Mouse (Mus musculus): ENCODE measurements around the gene Nav2. TPM values are rescaled to one million over a fixed set of nuclear protein-coding genes. Genes with fewer than 3 reads are reported as not detected.

Gene Nav2
- polyA plus RNA-seq, 1 experiment: 1.3 TPM

DNA sequence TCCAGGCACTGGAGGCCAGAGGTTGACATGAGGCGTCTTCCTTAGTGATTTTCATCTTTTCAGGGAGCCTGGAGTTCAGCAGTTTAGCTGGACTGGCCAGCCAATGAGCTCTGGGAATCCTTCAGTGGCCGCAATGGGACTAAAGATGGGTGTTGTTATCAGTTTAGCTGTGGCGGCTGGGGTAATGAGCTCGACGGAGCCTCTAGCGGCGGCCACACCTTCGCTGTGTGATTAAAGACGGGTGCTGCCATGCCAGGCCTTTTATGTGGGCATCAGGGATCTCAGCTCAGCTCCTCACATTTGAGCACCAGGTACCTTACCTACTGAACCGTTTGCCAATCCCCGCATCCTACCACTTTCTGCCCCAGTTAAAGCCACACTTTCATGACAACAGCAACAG lies 37.2 kb upstream of the Nav2 start:
- TF ChIP-seq GATA1 (IDR thresholded peaks at IDR 0.05; ENCODE audit: borderline replicate concordance, low read length) (no peak), FLI1 (IDR thresholded peaks at IDR 0.05; ENCODE audit: low read length) (no peak)
- H3K4me1 ChIP-seq: peaks cover 81% of the 10 kb centered on the region
- peaks cover 98% of the 10 kb centered on the region for H3K36me3 ChIP-seq (replicated peaks; ENCODE audit: low read length)
- H3K27me3 ChIP-seq (replicated peaks): no peaks in the 10 kb centered on the region
- no peak overlapping the region for H3K4me3 ChIP-seq (replicated peaks)
- no peaks in the 10 kb centered on the region for H3K9me3 ChIP-seq

DNA sequence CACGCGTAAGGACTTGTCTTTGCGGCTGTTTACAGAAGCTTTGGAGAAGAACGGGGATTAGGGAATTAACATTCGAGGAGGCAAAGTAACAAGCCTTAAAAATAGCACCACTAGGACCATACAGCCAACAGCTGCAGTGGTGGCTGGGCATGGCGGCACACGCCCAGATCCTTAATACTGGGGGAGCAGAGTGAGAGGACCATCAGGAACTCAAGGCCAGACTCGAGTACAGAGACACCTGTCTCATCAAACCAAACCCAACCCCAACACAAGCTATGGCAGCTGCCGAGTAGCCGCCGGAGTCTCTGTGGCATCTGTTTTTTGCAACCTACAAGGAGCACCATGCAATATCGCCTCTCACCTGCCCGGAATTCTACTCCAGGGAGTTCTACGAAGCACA lies 33.4 kb upstream of the Nav2 start:
- no peaks in the 10 kb centered on the region for H3K9me3 ChIP-seq
- H3K4me1 ChIP-seq: peaks cover 83% of the 10 kb centered on the region
- H3K36me3 ChIP-seq (replicated peaks; ENCODE audit: low read length): peaks cover 83% of the 10 kb centered on the region
- no peak overlapping the region for H3K4me3 ChIP-seq (replicated peaks)
- TF ChIP-seq GATA1 (IDR thresholded peaks at IDR 0.05; ENCODE audit: borderline replicate concordance, low read length): no peak
- TF ChIP-seq FLI1 (IDR thresholded peaks at IDR 0.05; ENCODE audit: low read length): no peak
- H3K27me3 ChIP-seq (replicated peaks): no peaks in the 10 kb centered on the region

DNA sequence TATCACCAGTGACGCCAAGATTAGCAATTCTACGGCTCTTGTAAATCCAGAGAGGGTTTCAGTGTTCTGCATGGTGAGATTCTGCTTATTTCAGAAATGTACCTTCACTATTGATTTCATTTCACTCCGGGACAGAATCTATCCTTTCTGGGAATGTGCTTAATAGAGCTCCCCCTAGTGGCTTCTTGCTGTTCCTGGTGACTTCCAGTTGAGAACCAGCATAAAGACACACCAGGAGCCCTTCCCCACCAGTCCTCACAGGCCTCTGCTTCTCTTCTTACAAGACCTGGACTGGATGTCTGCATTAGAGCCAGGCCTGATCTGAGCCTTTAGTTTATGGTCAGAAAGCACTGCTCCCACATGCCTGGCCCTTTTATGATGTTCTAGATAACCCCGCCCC lies 32.0 kb upstream of the Nav2 start:
- Histone ChIP-seq H3K4me1 (peaks cover 74% of the 10 kb centered on the region), H3K36me3 (replicated peaks; ENCODE audit: low read length) (peaks cover 69% of the 10 kb centered on the region), H3K4me3 (replicated peaks) (no peak overlapping the region), H3K9me3 (no peaks in the 10 kb centered on the region), H3K27me3 (replicated peaks) (no peaks in the 10 kb centered on the region)
- TF ChIP-seq FLI1 (IDR thresholded peaks at IDR 0.05; ENCODE audit: low read length) (no peak), GATA1 (IDR thresholded peaks at IDR 0.05; ENCODE audit: borderline replicate concordance, low read length) (no peak)

DNA sequence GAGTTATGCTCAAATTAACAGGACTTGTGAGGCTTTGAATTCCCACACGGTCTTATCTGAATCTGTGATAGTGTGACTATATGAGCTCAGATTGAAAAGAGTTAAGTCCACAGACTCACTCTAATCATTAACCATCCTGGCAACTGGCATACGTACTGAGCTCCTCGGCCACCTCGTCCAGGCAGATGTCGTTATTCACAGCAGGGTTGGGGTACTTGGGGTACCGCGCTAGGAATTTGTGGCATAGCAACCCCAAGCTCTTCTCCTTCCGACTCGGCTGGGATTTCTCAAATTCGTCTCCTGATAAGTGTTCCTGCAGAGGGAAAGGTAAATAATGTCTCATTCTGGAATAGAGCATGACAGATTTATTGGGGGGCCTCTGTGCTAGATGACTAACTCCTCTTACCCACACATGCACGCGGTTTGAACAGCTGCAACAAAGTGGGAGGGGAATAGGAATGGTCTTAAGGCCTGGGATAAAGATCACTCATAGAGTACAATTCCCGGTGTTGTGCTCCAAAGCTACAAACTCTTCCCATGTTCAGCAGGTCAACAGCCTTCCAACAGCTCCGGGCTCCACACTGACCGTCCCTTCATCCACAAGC lies 30.6 kb upstream of the Nav2 start:
- Histone ChIP-seq H3K4me1 (peaks cover 78% of the 10 kb centered on the region), H3K36me3 (replicated peaks; ENCODE audit: low read length) (peaks cover 55% of the 10 kb centered on the region), H3K9me3 (no peaks in the 10 kb centered on the region), H3K27me3 (replicated peaks) (peaks cover 4% of the 10 kb centered on the region), H3K4me3 (replicated peaks) (peak overlapping the region; percentile 1)
- TF ChIP-seq FLI1 (IDR thresholded peaks at IDR 0.05; ENCODE audit: low read length): no peak
- no peak for TF ChIP-seq GATA1 (IDR thresholded peaks at IDR 0.05; ENCODE audit: borderline replicate concordance, low read length)

DNA sequence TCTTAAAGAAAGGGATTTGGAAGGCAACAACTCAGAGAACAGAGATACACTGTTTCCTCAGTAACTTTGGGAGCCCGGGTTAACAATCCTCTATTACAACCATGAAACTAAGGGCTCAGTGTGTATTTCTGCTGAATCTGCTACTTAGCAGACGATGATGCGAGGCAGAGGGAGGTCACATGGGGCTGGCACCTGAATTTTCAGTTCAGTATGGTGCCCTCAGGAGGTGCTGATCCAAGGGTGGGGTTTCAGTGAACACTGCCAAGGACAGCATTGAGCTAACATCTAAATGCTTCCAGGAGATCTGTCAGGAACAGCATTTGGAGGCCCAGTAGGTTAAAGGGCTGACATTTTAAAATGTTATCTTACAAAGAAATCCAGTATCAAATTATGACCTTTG lies 28.9 kb upstream of the Nav2 start:
- Histone ChIP-seq H3K4me1 (peaks cover 86% of the 10 kb centered on the region), H3K36me3 (replicated peaks; ENCODE audit: low read length) (peaks cover 39% of the 10 kb centered on the region), H3K9me3 (no peaks in the 10 kb centered on the region), H3K4me3 (replicated peaks) (peak overlapping the region; percentile 95), H3K27me3 (replicated peaks) (peaks cover 7% of the 10 kb centered on the region)
- TF ChIP-seq FLI1 (IDR thresholded peaks at IDR 0.05; ENCODE audit: low read length) (no peak), GATA1 (IDR thresholded peaks at IDR 0.05; ENCODE audit: borderline replicate concordance, low read length) (no peak)

DNA sequence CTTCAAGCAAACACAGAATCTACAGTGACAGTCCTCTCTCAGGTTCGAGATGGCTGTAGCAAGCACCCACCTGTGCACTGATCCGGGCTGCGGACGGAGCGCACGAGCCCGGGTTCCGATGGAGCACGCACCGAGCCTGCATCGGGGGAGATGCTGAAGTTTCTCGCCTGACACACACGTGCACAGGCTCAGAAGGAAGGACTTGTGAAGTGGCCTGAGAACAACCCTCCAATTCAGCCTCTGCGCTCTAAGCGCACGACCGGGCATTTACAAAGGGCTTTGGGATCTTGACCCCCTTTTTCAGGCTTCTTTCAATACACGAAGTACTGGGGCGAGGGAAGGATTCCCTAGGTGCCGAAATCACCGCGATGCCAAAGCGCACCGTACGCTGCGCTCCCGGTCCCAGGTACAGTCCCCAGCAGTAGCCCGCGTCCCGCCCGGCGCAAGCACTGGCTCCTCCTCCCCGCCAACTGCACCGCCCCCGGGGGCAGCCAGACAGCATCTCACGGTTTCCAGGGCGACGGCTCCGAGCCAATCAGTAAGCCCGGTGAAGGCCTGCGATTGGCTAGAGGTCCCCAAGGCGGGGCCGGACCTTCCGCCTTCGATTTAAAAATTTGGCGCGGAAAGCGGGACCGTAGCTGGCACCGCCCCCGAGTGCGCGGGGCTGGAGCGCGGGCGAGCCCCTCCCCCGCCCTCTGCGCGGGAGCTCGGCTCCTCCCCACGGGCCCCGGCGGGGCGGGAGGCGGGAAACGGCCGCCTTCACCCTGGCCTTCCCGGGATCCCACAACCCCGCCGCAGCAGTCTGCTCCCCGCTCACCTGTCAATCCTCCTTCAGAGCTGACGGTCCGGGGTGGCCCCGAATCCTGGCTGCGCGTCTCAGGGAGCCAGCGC lies 27.7 kb upstream of the Nav2 start:
- H3K36me3 ChIP-seq (replicated peaks; ENCODE audit: low read length): peaks cover 26% of the 10 kb centered on the region
- peaks cover 78% of the 10 kb centered on the region for H3K4me1 ChIP-seq
- H3K9me3 ChIP-seq: no peaks in the 10 kb centered on the region
- TF ChIP-seq FLI1 (IDR thresholded peaks at IDR 0.05; ENCODE audit: low read length) (peak; percentile 20; the same call in 1 of the 2 replicates), GATA1 (IDR thresholded peaks at IDR 0.05; ENCODE audit: borderline replicate concordance, low read length) (no peak)
- peaks cover 14% of the 10 kb centered on the region for H3K27me3 ChIP-seq (replicated peaks)
- peak overlapping the region; percentile 95 for H3K4me3 ChIP-seq (replicated peaks)

DNA sequence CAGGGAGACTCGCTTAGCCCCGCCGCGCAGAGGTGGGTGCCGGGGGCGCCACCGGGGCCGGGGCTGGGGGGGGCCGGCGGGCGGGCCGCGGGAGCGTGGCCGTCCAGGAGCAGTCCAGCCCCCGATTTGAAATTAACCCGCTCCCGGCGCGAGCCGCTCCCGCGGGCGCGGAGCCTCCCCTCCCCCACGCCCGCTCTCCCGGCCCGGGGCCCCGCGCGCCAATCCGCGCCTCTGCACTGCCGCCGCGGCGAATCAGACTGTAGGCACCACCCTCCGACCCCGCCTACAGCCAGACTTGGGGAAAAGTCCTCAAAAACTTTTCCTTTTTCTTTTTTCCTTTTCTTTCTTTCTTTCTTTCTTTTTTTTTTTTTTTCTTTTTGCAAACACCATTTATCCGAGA lies 27.0 kb upstream of the Nav2 start, which contains the start of gene E2f8:
Gene E2f8 (minus strand): TSS at position 111 of the 400 bp plus-strand sequence.
- TF ChIP-seq GATA1 (IDR thresholded peaks at IDR 0.05; ENCODE audit: borderline replicate concordance, low read length) (no peak), FLI1 (IDR thresholded peaks at IDR 0.05; ENCODE audit: low read length) (no peak)
- Histone ChIP-seq H3K27me3 (replicated peaks) (peaks cover 15% of the 10 kb centered on the region), H3K4me3 (replicated peaks) (peak within 1 kb of the TSS; percentile 95), H3K36me3 (replicated peaks; ENCODE audit: low read length) (peaks cover 21% of the 10 kb centered on the region), H3K4me1 (peaks cover 71% of the 10 kb centered on the region), H3K9me3 (no peaks in the 10 kb centered on the region)

DNA sequence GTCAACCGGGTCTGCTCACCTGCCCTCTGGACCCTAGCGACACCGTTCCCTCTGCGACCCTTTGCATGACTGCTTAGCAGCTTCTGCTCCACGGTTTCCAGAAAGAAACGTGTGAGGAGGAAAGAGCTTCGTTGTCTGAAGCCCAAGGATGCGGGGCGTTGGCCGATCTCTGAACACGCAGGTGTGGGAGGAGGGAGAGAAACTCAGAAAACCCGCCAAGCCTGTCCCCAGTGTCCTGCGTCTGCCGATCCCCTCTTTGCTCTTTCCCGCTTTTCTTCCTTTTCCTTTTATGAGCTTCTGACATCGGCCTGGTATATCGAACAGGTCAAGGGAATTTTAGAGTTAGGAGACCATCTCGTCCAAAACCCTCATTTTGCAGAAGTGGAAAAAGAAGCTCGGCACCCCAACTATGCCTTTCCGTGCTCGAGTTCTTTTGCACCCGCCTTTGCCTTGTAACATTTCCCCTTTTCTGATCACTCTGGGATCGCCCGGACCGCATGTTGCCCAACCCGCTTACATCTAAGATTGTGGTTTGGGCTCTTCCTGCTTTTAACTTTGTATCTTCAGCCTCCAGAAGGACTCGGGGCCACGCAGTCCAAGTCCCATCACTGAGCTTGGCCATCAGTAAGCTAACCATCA lies 26.4 kb upstream of the Nav2 start:
- no peaks in the 10 kb centered on the region for H3K9me3 ChIP-seq
- peak overlapping the region; percentile 95 for H3K4me3 ChIP-seq (replicated peaks)
- H3K4me1 ChIP-seq: peaks cover 65% of the 10 kb centered on the region
- H3K27me3 ChIP-seq (replicated peaks): peaks cover 19% of the 10 kb centered on the region
- peaks cover 15% of the 10 kb centered on the region for H3K36me3 ChIP-seq (replicated peaks; ENCODE audit: low read length)
- TF ChIP-seq GATA1 (IDR thresholded peaks at IDR 0.05; ENCODE audit: borderline replicate concordance, low read length) (no peak), FLI1 (IDR thresholded peaks at IDR 0.05; ENCODE audit: low read length) (no peak)

DNA sequence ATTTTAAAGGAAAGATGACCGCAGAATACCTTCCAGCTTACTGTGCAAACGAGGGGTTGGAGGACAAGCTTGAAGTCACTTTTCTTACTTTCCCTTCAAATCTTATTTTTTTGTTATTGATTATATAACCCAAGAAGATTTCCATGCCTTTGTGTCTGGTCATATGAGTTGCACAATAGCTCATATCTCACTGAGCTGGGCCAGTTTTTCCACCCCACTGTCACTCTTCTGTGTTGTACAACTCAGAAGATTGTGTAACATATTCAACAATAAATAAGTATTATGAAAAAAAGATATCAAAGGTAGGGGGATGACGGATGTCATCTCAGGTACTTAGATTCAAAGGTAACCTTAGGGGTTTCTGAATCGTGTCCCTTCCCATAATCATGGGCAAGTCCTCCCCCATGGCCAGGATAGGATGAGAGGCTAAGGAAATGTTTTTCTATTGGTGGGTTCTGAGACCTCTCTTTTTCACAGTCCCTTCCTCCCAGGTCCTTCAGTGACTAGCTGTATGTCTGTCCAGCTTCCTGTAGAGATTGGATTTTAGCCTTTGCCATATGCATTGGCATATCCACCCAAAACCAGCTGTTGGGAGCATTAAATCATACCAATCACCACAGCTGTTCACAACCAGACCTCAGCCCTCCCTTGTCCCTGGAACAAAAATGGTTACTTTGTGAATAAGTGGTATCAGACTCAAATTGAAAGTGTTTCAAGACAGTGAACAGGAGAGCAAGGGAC lies 24.8 kb upstream of the Nav2 start:
- Histone ChIP-seq H3K9me3 (no peaks in the 10 kb centered on the region), H3K27me3 (replicated peaks) (peaks cover 21% of the 10 kb centered on the region), H3K36me3 (replicated peaks; ENCODE audit: low read length) (no peaks in the 10 kb centered on the region), H3K4me1 (peaks cover 59% of the 10 kb centered on the region), H3K4me3 (replicated peaks) (peak overlapping the region; percentile 8)
- no peak for TF ChIP-seq GATA1 (IDR thresholded peaks at IDR 0.05; ENCODE audit: borderline replicate concordance, low read length)
- no peak for TF ChIP-seq FLI1 (IDR thresholded peaks at IDR 0.05; ENCODE audit: low read length)
